Mouse (Mus musculus): ENCODE data around the gene Serpina10.
"Not testable (repeated sequence)": the region's sequence is repeated elsewhere in the genome, so short reads cannot be mapped to it uniquely, and the experiment has no call there.

The Serpina10 gene

DNA sequence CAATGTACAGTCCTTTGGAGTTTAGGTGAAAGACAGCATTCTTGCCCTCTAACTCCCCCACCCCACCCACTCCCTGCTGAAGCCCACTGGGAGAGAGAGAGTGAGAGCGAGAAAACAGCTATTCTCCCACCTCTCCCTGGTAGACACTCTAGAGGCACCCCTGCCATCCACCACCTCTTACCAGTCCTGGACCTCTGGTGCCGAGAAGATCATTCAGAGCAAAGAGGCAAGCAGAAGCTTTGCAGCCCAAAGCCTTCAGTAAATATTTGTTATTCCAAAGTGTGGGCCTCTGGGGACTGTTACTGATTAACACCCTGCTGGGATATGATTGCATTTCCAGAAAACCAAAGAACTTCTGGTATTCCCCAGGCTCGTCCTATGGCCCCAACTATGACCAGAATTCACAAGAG is at the start of gene Serpina10:
Gene Serpina10, minus strand, starts transcription at position 242 of the 410 bp plus-strand sequence.
- no peak for DNase-seq

- not testable (repeated sequence) for DNase-seq
Observed at GRCm38 (mm10) chr12:103679853-103680252, 48.6 kb upstream of the Serpina10 start.

GRCm38 (mm10) chr12:103676039-103676438 is 44.8 kb upstream of the Serpina10 start, which contains the start of gene Serpina16:
TSS of gene Serpina16 (minus strand) at chr12:103676139.
- DNase-seq = no peak

DNA sequence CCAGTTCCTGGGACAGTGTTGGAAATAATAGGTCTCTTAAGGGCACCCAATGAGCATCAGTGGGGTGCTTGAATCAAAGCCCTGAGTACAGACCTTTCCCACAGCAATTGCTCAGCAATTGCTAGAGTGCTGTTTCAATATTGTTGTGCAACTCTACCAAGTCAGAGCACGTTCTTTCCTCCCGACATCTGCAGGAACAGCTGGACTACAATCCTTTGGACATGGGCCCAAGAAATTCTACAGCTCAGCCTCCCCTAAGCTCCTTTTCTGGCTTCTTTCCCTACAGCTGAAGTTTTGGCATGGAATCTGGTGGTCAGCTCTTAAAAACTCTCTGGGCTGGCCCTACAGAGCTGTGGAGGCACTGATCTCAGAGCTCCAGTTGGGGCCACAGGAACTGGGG is 41.9 kb upstream of the Serpina10 start:
- no peak for DNase-seq

GRCm38 (mm10) chr12:103671483-103671882 is 40.2 kb upstream of the Serpina10 start:
- DNase-seq = no peak

DNA sequence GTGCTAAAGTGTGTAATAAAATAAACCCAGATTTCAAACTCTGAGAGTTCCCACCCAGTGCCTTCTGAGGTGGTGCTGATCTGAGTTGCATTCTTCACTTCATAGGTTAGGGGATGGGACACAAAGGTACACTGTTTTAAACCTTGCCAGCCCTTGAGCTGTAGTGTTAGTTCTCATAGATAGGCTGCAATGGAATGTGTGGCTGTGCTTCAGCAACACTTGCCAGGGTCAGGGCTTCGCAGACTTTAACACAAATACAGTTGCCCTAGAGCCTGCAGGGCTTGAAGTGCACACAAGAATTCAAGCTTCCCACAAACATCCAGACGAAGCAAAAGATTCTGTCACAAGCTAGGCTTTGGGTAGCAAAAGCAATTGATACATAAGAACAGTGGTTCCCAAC is 39.7 kb upstream of the Serpina10 start:
- DNase-seq = no peak

DNA sequence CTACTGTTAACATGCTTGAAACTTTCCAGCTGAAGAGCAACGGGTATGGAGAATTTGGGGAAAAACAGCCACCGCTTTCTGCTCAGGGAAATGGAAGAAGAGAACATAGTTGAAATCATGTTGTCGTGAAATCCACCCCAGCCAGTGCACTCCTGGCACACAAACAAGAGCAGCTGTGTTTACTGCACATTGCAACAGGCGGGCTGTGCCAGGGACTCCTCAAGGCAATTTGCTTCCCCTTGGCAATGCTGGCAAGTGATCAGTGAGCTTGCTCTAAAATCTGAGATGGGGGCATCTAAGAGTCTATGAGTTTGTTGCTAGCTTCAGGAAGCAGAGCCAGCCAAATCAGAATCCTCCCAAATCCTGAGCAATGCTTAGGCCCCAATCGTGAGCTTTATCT is 39.1 kb upstream of the Serpina10 start:
- DNase-seq = no peak

GRCm38 (mm10) chr12:103665286-103665685 is 34.0 kb upstream of the Serpina10 start:
- no peak for DNase-seq

- DNase-seq = not testable (repeated sequence)
Observed at GRCm38 (mm10) chr12:103662053-103662452, 30.8 kb upstream of the Serpina10 start.

GRCm38 (mm10) chr12:103660076-103660475 is 28.8 kb upstream of the Serpina10 start:
- no peak for DNase-seq

GRCm38 (mm10) chr12:103659171-103659570 is 27.9 kb upstream of the Serpina10 start:
- no peak for DNase-seq

DNA sequence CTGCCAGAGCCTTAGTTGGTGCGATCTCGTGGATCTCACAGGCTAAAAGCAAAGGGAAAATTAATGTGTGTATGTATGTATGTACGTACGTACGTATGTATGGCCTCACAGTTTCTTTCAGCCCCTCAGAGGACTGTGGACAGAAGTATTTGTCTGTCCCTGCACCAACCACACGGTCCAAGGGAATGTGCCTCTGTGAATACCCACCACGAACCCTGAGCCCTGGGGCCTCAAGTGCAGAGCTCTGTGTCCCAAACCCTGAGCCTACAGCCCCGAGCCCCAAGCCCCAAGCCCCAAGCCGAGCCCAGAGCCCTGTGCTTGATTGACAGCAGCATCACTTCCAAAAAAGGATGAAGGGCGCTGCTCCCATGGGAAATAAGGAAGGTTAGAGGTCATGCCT is 26.7 kb upstream of the Serpina10 start:
- DNase-seq = no peak

DNA sequence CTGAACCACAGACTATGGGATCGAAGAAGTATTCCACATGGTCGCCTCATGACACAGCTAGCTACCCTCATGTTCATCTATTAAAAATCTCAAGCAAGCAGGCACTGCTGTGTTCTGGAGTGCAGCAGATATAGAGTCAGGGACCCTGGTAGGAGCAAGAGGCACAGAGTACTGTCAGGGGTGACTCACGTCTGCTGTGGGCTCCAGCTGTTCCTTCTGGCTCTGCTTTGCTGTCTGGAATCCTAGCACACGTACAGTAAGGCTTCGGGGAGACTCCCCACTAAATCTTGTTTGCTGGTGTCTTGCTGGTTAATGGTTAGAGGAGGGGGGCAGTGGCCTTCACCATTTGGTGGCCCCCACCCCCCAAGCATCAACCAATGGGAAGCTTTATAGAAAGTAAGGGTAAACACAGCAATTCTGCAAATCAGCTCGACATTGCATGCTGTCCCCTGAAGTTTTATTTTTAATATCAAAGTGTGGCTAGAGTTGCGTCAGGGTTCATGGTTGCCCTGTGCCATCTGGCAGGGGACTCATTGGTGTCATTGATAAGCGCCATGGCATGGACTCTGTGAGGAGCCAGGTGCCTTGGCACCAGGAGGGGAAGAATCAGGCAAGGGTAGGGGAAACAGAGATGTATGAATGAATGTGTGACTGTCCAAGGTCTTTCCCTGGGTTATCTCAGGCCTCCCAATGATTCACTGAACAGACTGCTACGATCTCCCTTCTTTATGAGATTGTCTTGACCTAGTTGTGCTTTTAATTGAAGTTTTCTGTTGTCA is 25.8 kb upstream of the Serpina10 start, which contains the start of gene Serpina6:
Gene Serpina6, minus strand, starts transcription at position 365 of the 779 bp plus-strand sequence.
- DNase-seq = no peak

- no peak for DNase-seq
Observed at GRCm38 (mm10) chr12:103655123-103656044, 24.1 kb upstream of the Serpina10 start.

DNA sequence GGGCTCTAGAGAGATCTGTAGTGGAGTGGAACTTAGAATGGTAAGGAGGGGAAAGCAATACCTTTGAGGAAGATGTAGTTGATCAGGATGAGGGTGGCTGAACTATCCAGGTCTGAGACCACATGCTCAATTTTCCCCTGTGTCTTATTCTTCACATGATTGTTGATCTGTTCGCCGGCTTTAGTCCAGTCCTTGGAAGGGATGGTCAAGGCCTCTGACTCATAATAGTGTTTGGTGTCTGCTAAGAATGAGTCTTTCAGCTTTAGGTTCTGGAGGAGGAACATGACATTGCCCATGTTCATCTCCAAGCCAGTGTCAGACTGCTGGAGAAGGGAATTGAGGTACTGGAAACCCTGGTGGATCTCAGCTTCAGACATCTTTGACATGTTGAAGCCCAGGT is 22.6 kb upstream of the Serpina10 start:
- no peak for DNase-seq

GRCm38 (mm10) chr12:103646314-103646713 is 15.1 kb upstream of the Serpina10 start:
- no peak for DNase-seq

- no peak for DNase-seq
Observed at GRCm38 (mm10) chr12:103644601-103645000, 13.4 kb upstream of the Serpina10 start.

- DNase-seq = no peak
Observed at GRCm38 (mm10) chr12:103643818-103644217, 12.6 kb upstream of the Serpina10 start.

- DNase-seq = peak in 1 of 2 experiments; percentile 59
Observed at GRCm38 (mm10) chr12:103643336-103643735, 12.1 kb upstream of the Serpina10 start.

GRCm38 (mm10) chr12:103635846-103636245 is 4.6 kb upstream of the Serpina10 start:
- DNase-seq = no peak

DNA sequence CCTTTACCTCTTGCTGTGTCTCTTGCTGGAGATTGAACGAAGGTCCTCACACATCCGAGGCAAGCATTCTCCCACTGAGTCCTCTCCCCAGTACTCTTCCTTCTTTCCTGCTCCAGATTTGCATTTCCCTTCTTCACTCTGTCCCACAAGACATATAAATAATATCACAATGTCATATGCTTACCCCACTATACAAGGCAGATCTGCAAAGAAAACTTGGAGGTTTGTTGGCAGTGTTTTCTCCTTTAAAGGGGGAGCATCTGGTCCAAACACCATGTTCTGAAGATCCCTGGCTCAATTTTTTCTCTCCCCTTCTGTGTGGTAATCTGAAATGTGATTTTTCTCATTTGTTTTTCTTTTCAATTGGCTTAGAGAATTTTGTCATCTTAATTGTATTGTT is 3.2 kb upstream of the Serpina10 start:
- DNase-seq = no peak

GRCm38 (mm10) chr12:103616860-103617261 is 14.4 kb downstream of the Serpina10 start:
- no peak for DNase-seq

GRCm38 (mm10) chr12:103615734-103616133 is 15.5 kb downstream of the Serpina10 start:
- DNase-seq = no peak
